Mouse (Mus musculus): ENCODE results near the gene Spry2. TPM values are rescaled to one million over a fixed set of nuclear protein-coding genes. Genes with fewer than 3 reads are reported as not detected.

Spry2 gene
- polyA plus RNA-seq, 1 experiment from 2014 or later = 53.9 TPM

DNA sequence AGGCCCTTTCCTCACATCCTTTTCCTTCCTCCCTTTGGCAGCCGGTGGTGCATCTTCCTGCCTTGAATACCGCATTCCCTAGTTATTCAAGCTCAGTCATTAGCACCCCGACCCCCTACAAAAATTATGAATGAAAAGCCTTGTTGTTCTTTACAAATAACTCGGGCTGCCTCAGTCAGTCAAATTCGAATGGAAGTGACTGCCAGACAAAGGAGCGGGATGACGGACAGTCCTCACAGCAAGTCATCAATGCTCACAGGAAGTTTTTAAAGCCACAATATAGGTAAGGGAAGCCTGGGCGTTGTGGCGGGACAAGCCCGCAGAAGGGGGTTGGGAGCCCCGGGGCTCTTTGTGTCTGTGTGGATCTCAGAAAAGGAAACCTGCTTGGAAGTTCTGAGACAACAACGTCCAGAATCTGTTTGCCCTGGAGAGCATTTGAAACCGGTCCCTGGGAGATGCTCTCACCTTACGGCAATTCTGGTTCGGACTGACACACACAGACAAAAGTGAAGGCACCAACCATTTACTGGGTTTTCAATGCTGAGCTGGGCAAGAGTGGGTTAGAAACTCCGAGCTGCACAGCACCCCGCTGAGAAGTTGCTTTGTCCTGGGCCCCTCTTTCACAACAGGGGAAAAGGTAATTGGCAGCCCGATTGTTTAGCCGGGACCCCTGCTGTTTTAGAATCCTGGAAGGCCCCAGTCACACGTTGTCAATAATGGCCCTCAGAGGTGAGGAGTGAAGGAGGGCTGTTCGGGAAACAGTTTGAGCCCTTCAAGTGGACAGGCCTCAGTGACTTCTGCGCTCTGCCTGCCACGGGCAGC, 24.0 kb upstream of the Spry2 start:
- H3K9ac ChIP-seq (ENCODE audit: low read depth, low read length) = peak overlapping the region; percentile 55
- H3K27ac ChIP-seq (replicated peaks; ENCODE audit: low read depth, low read length) = 0 out of 2 replicates have a peak overlapping the region, but pooled peaks have one; percentile 29
- H3K9me3 ChIP-seq (ENCODE audit: control insufficient read depth, low read length) = no peaks in the 10 kb centered on the region
- H3K36me3 ChIP-seq (ENCODE audit: control insufficient read depth, insufficient read depth, low read length) = no peaks in the 10 kb centered on the region
- H3K4me3 ChIP-seq (ENCODE audit: low read depth, low read length) = peak overlapping the region; percentile 8
- peak overlapping the region; percentile 45 for H3K4me2 ChIP-seq (ENCODE audit: low read depth, low read length)
- no peak; the same call in 1 of the 2 replicates for ATAC-seq (ENCODE audit: low read depth)
- H3K4me1 ChIP-seq (ENCODE audit: control insufficient read depth, insufficient read depth, low read length) = peaks cover 10% of the 10 kb centered on the region
- 0 out of 2 replicates have a peak, but pooled peaks cover 4% of the 10 kb centered on the region for H3K27me3 ChIP-seq (replicated peaks; ENCODE audit: control insufficient read depth, insufficient read depth, low read length)
- WGBS = 8% methylated on average over 23 of the region's 23 CpGs
- DNase-seq (ENCODE audit: low spot score) = peak; percentile 30

GRCm38 (mm10) chr14:105907216-105907615, 10.6 kb upstream of the Spry2 start:
- Histone ChIP-seq H3K4me2 (ENCODE audit: low read depth, low read length) (no peak overlapping the region), H3K27ac (replicated peaks; ENCODE audit: low read depth, low read length) (no peak overlapping the region), H3K9ac (ENCODE audit: low read depth, low read length) (no peak overlapping the region), H3K36me3 (ENCODE audit: control insufficient read depth, insufficient read depth, low read length) (no peaks in the 10 kb centered on the region), H3K27me3 (replicated peaks; ENCODE audit: control insufficient read depth, insufficient read depth, low read length) (no peaks in the 10 kb centered on the region), H3K4me3 (ENCODE audit: low read depth, low read length) (no peak overlapping the region), H3K9me3 (ENCODE audit: control insufficient read depth, low read length) (no peaks in the 10 kb centered on the region), H3K4me1 (ENCODE audit: control insufficient read depth, insufficient read depth, low read length) (no peaks in the 10 kb centered on the region)
- WGBS = 72% methylated on average over 6 of the region's 6 CpGs
- ATAC-seq (ENCODE audit: low read depth) (no peak), DNase-seq (ENCODE audit: low spot score) (no peak)

DNA sequence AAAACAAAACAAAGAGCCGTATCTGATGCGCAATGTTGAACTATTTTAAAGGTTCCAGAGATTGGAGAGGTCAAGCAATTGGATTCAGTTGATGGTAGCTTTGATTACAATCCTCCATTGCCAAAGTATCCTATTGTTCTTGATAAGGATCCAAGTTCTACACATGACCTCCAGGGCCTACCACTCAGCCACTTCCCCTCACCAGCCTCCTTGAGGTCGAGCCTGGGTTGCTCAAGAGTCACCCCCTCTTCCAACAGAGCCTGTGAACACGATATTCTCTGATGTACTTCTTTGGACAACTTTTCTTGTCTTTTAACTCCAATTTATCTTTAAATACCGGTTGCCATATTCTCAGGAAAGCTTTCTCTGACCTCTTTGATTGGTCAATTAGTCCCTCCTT, 9.3 kb upstream of the Spry2 start:
- Histone ChIP-seq H3K4me3 (ENCODE audit: low read depth, low read length) (no peak overlapping the region), H3K9me3 (ENCODE audit: control insufficient read depth, low read length) (no peaks in the 10 kb centered on the region), H3K27me3 (replicated peaks; ENCODE audit: control insufficient read depth, insufficient read depth, low read length) (no peaks in the 10 kb centered on the region), H3K4me2 (ENCODE audit: low read depth, low read length) (no peak overlapping the region), H3K36me3 (ENCODE audit: control insufficient read depth, insufficient read depth, low read length) (no peaks in the 10 kb centered on the region), H3K27ac (replicated peaks; ENCODE audit: low read depth, low read length) (no peak overlapping the region), H3K9ac (ENCODE audit: low read depth, low read length) (no peak overlapping the region), H3K4me1 (ENCODE audit: control insufficient read depth, insufficient read depth, low read length) (no peaks in the 10 kb centered on the region)
- DNase-seq (ENCODE audit: low spot score) (no peak), ATAC-seq (ENCODE audit: low read depth) (no peak)
- 82% methylated on average over 5 of the region's 5 CpGs for WGBS

DNA sequence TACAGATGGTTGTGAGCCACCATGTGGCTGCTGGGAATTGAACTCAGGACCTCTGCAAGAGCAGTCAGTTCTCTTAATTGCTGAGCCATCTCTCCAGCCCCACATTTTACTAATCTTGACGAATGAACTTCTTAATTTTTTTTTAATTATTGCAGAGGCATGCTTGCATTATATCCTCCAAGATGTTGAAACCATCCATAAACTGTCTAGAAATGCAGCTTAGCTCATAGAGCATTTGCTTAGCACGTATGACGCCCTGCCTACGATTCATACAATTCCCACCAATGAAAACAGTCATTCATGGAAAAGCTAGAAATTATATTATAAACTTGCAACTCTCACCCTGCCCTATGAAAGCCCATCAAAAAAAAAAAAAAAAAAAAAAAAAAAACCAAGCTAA, 8.9 kb upstream of the Spry2 start:
- WGBS = 95% methylated on average over 4 of the region's 4 CpGs
- Histone ChIP-seq H3K4me2 (ENCODE audit: low read depth, low read length) (no peak overlapping the region), H3K9me3 (ENCODE audit: control insufficient read depth, low read length) (no peaks in the 10 kb centered on the region), H3K4me3 (ENCODE audit: low read depth, low read length) (no peak overlapping the region), H3K9ac (ENCODE audit: low read depth, low read length) (no peak overlapping the region), H3K27ac (replicated peaks; ENCODE audit: low read depth, low read length) (no peak overlapping the region), H3K4me1 (ENCODE audit: control insufficient read depth, insufficient read depth, low read length) (no peaks in the 10 kb centered on the region), H3K36me3 (ENCODE audit: control insufficient read depth, insufficient read depth, low read length) (no peaks in the 10 kb centered on the region), H3K27me3 (replicated peaks; ENCODE audit: control insufficient read depth, insufficient read depth, low read length) (no peaks in the 10 kb centered on the region)
- no peak for DNase-seq (ENCODE audit: low spot score)
- ATAC-seq (ENCODE audit: low read depth) = no peak

GRCm38 (mm10) chr14:105902807-105903206, 6.2 kb upstream of the Spry2 start:
- 84% methylated on average over 7 of the region's 7 CpGs for WGBS
- Histone ChIP-seq H3K4me3 (ENCODE audit: low read depth, low read length) (no peak overlapping the region), H3K4me1 (ENCODE audit: control insufficient read depth, insufficient read depth, low read length) (no peaks in the 10 kb centered on the region), H3K9ac (ENCODE audit: low read depth, low read length) (no peak overlapping the region), H3K9me3 (ENCODE audit: control insufficient read depth, low read length) (no peaks in the 10 kb centered on the region), H3K4me2 (ENCODE audit: low read depth, low read length) (no peak overlapping the region), H3K36me3 (ENCODE audit: control insufficient read depth, insufficient read depth, low read length) (no peaks in the 10 kb centered on the region), H3K27me3 (replicated peaks; ENCODE audit: control insufficient read depth, insufficient read depth, low read length) (no peaks in the 10 kb centered on the region), H3K27ac (replicated peaks; ENCODE audit: low read depth, low read length) (no peak overlapping the region)
- ATAC-seq (ENCODE audit: low read depth) (no peak), DNase-seq (ENCODE audit: low spot score) (no peak)

DNA sequence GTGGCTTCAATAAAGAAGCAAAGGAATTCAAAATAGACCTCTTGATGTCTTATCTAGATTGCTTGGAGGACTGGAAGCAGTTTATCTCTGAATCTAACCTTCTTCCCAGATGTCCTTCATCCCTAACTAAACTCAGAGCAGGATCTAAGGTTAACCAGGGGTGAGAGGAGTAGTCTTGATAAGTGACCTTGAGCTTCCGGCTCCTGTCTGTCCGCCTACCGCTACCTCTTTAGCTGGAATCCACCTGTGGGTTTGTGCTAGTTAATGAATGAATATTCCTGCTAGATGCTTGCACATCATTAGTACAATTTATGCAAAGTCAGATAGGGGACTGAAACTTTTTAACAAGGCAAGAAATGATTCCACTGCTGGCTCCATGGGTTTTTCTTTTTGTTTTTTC, 4.2 kb upstream of the Spry2 start:
- DNase-seq (ENCODE audit: low spot score) = no peak
- no peaks in the 10 kb centered on the region for H3K9me3 ChIP-seq (ENCODE audit: control insufficient read depth, low read length)
- H3K4me1 ChIP-seq (ENCODE audit: control insufficient read depth, insufficient read depth, low read length) = no peaks in the 10 kb centered on the region
- no peaks in the 10 kb centered on the region for H3K27me3 ChIP-seq (replicated peaks; ENCODE audit: control insufficient read depth, insufficient read depth, low read length)
- H3K27ac ChIP-seq (replicated peaks; ENCODE audit: low read depth, low read length) = no peak overlapping the region
- 77% methylated on average over 3 of the region's 3 CpGs for WGBS
- no peak overlapping the region for H3K9ac ChIP-seq (ENCODE audit: low read depth, low read length)
- no peaks in the 10 kb centered on the region for H3K36me3 ChIP-seq (ENCODE audit: control insufficient read depth, insufficient read depth, low read length)
- no peak overlapping the region for H3K4me2 ChIP-seq (ENCODE audit: low read depth, low read length)
- no peak for ATAC-seq (ENCODE audit: low read depth)
- H3K4me3 ChIP-seq (ENCODE audit: low read depth, low read length) = no peak overlapping the region

DNA sequence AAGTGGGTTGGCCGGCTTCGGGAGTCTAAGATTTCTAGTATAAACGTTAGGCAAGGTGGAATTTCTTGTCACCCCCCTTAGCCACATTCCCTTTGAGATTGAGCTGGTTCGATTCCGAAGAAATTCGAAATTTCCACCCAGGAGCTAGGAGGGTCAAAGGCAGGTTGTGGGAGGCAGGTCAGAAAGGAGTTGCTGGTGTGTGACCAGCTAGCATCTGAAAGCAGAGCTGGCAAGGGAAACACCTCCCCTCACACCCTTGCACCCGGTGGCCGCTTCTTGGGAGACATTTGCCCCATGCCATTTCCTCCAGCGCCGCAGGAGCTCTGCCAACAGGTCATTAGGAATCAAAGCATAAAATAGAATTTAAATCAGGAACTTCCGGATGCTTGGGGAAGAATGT, 2.5 kb upstream of the Spry2 start:
- ATAC-seq (ENCODE audit: low read depth) (no peak), DNase-seq (ENCODE audit: low spot score) (peak; percentile 27)
- Histone ChIP-seq H3K27ac (replicated peaks; ENCODE audit: low read depth, low read length) (peak overlapping the region; percentile 99; the same call in 1 of the 2 replicates), H3K9me3 (ENCODE audit: control insufficient read depth, low read length) (no peaks in the 10 kb centered on the region), H3K27me3 (replicated peaks; ENCODE audit: control insufficient read depth, insufficient read depth, low read length) (no peaks in the 10 kb centered on the region), H3K4me3 (ENCODE audit: low read depth, low read length) (peak overlapping the region; percentile 77), H3K4me2 (ENCODE audit: low read depth, low read length) (peak overlapping the region; percentile 98), H3K4me1 (ENCODE audit: control insufficient read depth, insufficient read depth, low read length) (no peaks in the 10 kb centered on the region), H3K36me3 (ENCODE audit: control insufficient read depth, insufficient read depth, low read length) (no peaks in the 10 kb centered on the region), H3K9ac (ENCODE audit: low read depth, low read length) (peak overlapping the region; percentile 97)
- 6% methylated on average over 11 of the region's 11 CpGs for WGBS

DNA sequence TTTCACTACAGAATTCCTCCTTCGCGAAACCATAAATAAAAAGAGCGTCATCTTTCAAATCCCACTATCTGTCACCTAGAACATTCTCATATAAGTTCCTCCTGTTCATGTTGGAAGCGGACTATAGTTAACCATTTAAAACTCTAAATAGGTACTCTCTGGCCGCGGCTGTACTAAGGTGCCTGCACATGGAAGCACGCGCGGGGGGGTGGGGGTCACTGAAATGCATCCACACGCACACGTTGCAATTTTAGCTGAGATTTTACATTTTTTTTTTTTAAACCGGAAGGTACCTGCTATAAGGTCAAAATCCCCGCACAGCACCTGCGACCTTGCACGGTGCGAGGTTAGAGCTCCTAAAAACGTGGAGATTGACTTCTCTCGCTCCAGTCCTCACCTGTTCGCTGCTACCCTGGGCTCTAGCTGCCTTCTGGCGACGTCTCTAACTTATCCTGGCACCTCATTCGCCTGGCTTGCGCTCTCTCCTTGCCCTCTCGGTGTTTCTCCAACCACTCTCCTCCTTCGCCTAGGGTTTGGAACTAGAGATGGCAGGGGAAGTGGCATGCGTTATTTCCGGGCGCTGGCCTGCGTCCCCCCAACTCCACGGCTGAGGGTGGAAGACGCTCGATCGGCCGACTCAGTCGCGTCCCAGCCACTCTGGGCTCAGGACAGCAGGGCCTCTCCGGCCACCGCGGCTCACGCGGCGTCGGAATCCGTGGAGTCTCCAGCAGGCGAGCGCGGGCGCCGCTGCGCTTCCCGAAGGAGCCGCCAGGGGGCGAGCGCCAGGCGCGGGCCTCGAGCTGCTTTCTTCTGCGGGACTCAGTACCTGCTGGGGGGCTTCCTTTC, 1.9 kb upstream of the Spry2 start:
- under 1% methylated on average over 44 of the region's 58 CpGs for WGBS
- ATAC-seq (ENCODE audit: low read depth) = peak; percentile 3

More for the DNA sequence above, 1.9 kb upstream of the Spry2 start:
- H3K36me3 ChIP-seq (ENCODE audit: control insufficient read depth, insufficient read depth, low read length) = peaks cover under 1% of the 10 kb centered on the region; the same call in 1 of the 2 replicates
- H3K27ac ChIP-seq (replicated peaks; ENCODE audit: low read depth, low read length) = peak overlapping the region; percentile 99
- H3K4me3 ChIP-seq (ENCODE audit: low read depth, low read length) = peak overlapping the region; percentile 77
- H3K4me1 ChIP-seq (ENCODE audit: control insufficient read depth, insufficient read depth, low read length) = 0 out of 2 replicates have a peak, but pooled peaks cover 4% of the 10 kb centered on the region
- peak overlapping the region; percentile 97 for H3K9ac ChIP-seq (ENCODE audit: low read depth, low read length)
- H3K4me2 ChIP-seq (ENCODE audit: low read depth, low read length) = peak overlapping the region; percentile 98
- no peaks in the 10 kb centered on the region for H3K9me3 ChIP-seq (ENCODE audit: control insufficient read depth, low read length)
- peak; percentile 79 for DNase-seq (ENCODE audit: low spot score)
- no peaks in the 10 kb centered on the region for H3K27me3 ChIP-seq (replicated peaks; ENCODE audit: control insufficient read depth, insufficient read depth, low read length)
